Mouse (Mus musculus) myocyte (in vitro differentiated cells): ENCODE data around the gene Bscl2. TPM values are rescaled to one million over a fixed set of nuclear protein-coding genes. Genes with fewer than 3 reads are reported as not detected.
A peak's percentile ranks its signal among the peaks of the same experiment; 100 is the strongest.
"Not testable (repeated sequence)": the region's sequence is repeated elsewhere in the genome, so short reads cannot be mapped to it uniquely, and the experiment has no call there.

ENCODE experiments used
- H3K27me3 ChIP-seq: one replicate; pipeline ENCODE4 v1.6.1; 2011; ENCODE audit not compliant: control insufficient read depth, insufficient read depth, insufficient read length
- H3K36me3 ChIP-seq: one replicate; pipeline ENCODE4 v1.6.1; 2011; ENCODE audit not compliant: control insufficient read depth, insufficient read depth
- H3K4me2 ChIP-seq: one replicate; pipeline ENCODE4 v1.6.1; 2011; ENCODE audit warnings: low read depth, control low read depth
- H3K4me3 ChIP-seq: one replicate; pipeline ENCODE4 v1.5.1; 2011; ENCODE audit warnings: mild to moderate bottlenecking, control low read depth, moderate library complexity
- H3K79me2 ChIP-seq: one replicate; pipeline ENCODE4 v1.6.1; 2011; ENCODE audit not compliant: control insufficient read depth, insufficient read depth
- H3ac ChIP-seq: one replicate; pipeline ENCODE4 v1.6.1; 2011; ENCODE audit not compliant: control insufficient read depth, insufficient read length
- CEBPB ChIP-seq: IDR thresholded peaks from 2 replicates; pipeline ENCODE4 v1.6.1; 2011; ENCODE audit warnings: mild to moderate bottlenecking, moderate library complexity; ENCODE audit not compliant: poor library complexity, insufficient read depth, severe bottlenecking
- E2F4 ChIP-seq: IDR thresholded peaks from one replicate; pipeline ENCODE4 v1.6.1; 2011; ENCODE audit warnings: mild to moderate bottlenecking, control low read depth, moderate library complexity; ENCODE audit not compliant: insufficient read depth
- MAX ChIP-seq: IDR thresholded peaks from one replicate; pipeline ENCODE4 v1.6.1; 2011; ENCODE audit warnings: low read depth, mild to moderate bottlenecking, control low read depth
- MYOD1 ChIP-seq, 3 experiments: IDR thresholded peaks; one replicate each; pipeline ENCODE4 v1.6.1; 2011; ENCODE audit warnings: control low read depth in 2 of 3, low read depth in 2 of 3, mild to moderate bottlenecking in 2 of 3, moderate library complexity in 1 of 3; ENCODE audit not compliant: insufficient read length in 2 of 3, control insufficient read depth in 1 of 3
- MYOG ChIP-seq, 3 experiments: IDR thresholded peaks; one replicate each; pipeline ENCODE4 v1.6.1; 2011; ENCODE audit warnings: control low read depth in 2 of 3, low read depth in 2 of 3, mild to moderate bottlenecking in 2 of 3; ENCODE audit not compliant: insufficient read length in 2 of 3, control insufficient read depth in 1 of 3, insufficient read depth in 1 of 3
- POLR2A ChIP-seq: IDR thresholded peaks from one replicate; pipeline ENCODE4 v1.6.1; 2011; ENCODE audit warnings: low read depth, mild to moderate bottlenecking, control low read depth, moderate library complexity; ENCODE audit not compliant: insufficient read length
- POLR2AphosphoS2 ChIP-seq: IDR thresholded peaks from one replicate; pipeline ENCODE4 v1.6.1; 2011; ENCODE audit warnings: low read depth, control low read depth; ENCODE audit not compliant: insufficient read length
- REST ChIP-seq: IDR thresholded peaks from one replicate; pipeline ENCODE4 v1.6.1; 2011; ENCODE audit warnings: mild to moderate bottlenecking, control low read depth, moderate library complexity; ENCODE audit not compliant: insufficient read depth, insufficient read length
- SRF ChIP-seq: IDR thresholded peaks from one replicate; pipeline ENCODE4 v1.6.1; 2011; ENCODE audit warnings: low read depth; ENCODE audit not compliant: control insufficient read depth, insufficient read length
- TCF12 ChIP-seq: IDR thresholded peaks from one replicate; pipeline ENCODE4 v1.6.1; 2011; ENCODE audit warnings: mild to moderate bottlenecking, control low read depth; ENCODE audit not compliant: poor library complexity, insufficient read depth, severe bottlenecking
- TCF3 ChIP-seq: IDR thresholded peaks from one replicate; pipeline ENCODE4 v1.6.1; 2011; ENCODE audit warnings: low read depth, control low read depth; ENCODE audit not compliant: insufficient read length
- USF1 ChIP-seq: IDR thresholded peaks from one replicate; pipeline ENCODE4 v1.6.1; 2011; ENCODE audit warnings: low read depth, mild to moderate bottlenecking, control low read depth, moderate library complexity
- polyA plus RNA-seq: library from polyadenylated mRNA; unstranded; fragments of >200 nt; fragmentation: generic; extraction: Trizol; gene quantifications from one replicate; pipeline ENCODE4 v1.2.1, GENCODE M21; 2012; ENCODE audit warnings: missing spikeins

Gene Bscl2
- polyA plus RNA-seq, 1 experiment = 5.7 TPM

GRCm38 (mm10) chr19:8857689-8858088 lies 20.4 kb downstream of the Bscl2 start:
- no peaks in the 10 kb centered on the region for H3K27me3 ChIP-seq
- no peaks in the 10 kb centered on the region for H3K79me2 ChIP-seq
- H3K4me2 ChIP-seq = no peak overlapping the region
- TF ChIP-seq TCF12 (no peak), USF1 (peak; percentile 78), TCF3 (no peak)
- no peaks in the 10 kb centered on the region for H3K36me3 ChIP-seq
- H3K4me3 ChIP-seq = no peak overlapping the region
- H3ac ChIP-seq = no peak overlapping the region

GRCm38 (mm10) chr19:8859018-8859417 lies 21.8 kb downstream of the Bscl2 start:
- TF ChIP-seq POLR2A (no peak), POLR2AphosphoS2 (no peak), E2F4 (no peak), MYOD1 (IDR thresholded peaks at IDR 0.05; ENCODE audit: control insufficient read depth in 1 of 3, insufficient read length in 2 of 3, low read depth in 2 of 3) (no peak), MAX (no peak), TCF3 (no peak), SRF (no peak), CEBPB (no peak), MYOG (IDR thresholded peaks at IDR 0.05; ENCODE audit: control insufficient read depth in 1 of 3, insufficient read depth in 1 of 3, insufficient read length in 2 of 3, low read depth in 2 of 3) (no peak), USF1 (no peak), REST (no peak), TCF12 (no peak)
- H3K36me3 ChIP-seq = no peaks in the 10 kb centered on the region

GRCm38 (mm10) chr19:8864265-8864664 lies 27.0 kb downstream of the Bscl2 start:
- no peaks in the 10 kb centered on the region for H3K27me3 ChIP-seq
- no peak overlapping the region for H3ac ChIP-seq
- no peak for TF ChIP-seq MYOG (IDR thresholded peaks at IDR 0.05; ENCODE audit: control insufficient read depth in 1 of 3, insufficient read depth in 1 of 3, insufficient read length in 2 of 3, low read depth in 2 of 3)
- TF ChIP-seq MAX = no peak
- TF ChIP-seq TCF12 = no peak
- TF ChIP-seq REST = no peak
- TF ChIP-seq POLR2AphosphoS2 = no peak
- no peak for TF ChIP-seq E2F4
- no peak for TF ChIP-seq CEBPB
- no peak for TF ChIP-seq MYOD1 (IDR thresholded peaks at IDR 0.05; ENCODE audit: control insufficient read depth in 1 of 3, insufficient read length in 2 of 3, low read depth in 2 of 3)
- TF ChIP-seq USF1 = no peak
- no peak overlapping the region for H3K4me2 ChIP-seq
- no peaks in the 10 kb centered on the region for H3K79me2 ChIP-seq
- H3K4me3 ChIP-seq = no peak overlapping the region
- no peaks in the 10 kb centered on the region for H3K36me3 ChIP-seq

More at GRCm38 (mm10) chr19:8859018-8859417, 21.8 kb downstream of the Bscl2 start:
- Histone ChIP-seq H3K79me2 (no peaks in the 10 kb centered on the region), H3K4me3 (no peak overlapping the region), H3ac (no peak overlapping the region), H3K27me3 (no peaks in the 10 kb centered on the region), H3K4me2 (no peak overlapping the region)

- H3K4me3 ChIP-seq = peak overlapping the region; percentile 77
- H3K36me3 ChIP-seq = peaks cover 19% of the 10 kb centered on the region
- peak overlapping the region; percentile 75 for H3K4me2 ChIP-seq
- H3K27me3 ChIP-seq = not testable (repeated sequence)
- peaks cover 19% of the 10 kb centered on the region for H3K79me2 ChIP-seq
- H3ac ChIP-seq = peak overlapping the region; percentile 80
Observed at GRCm38 (mm10) chr19:8870381-8870780, 33.1 kb downstream of the Bscl2 start.

GRCm38 (mm10) chr19:8870838-8871237 lies 33.6 kb downstream of the Bscl2 start:
- no peak for TF ChIP-seq MAX
- no peak for TF ChIP-seq TCF3
- TF ChIP-seq TCF12 = no peak
- no peak for TF ChIP-seq E2F4
- TF ChIP-seq POLR2A = no peak
- no peak for TF ChIP-seq MYOG (IDR thresholded peaks at IDR 0.05; ENCODE audit: control insufficient read depth in 1 of 3, insufficient read depth in 1 of 3, insufficient read length in 2 of 3, low read depth in 2 of 3)
- no peak for TF ChIP-seq CEBPB
- TF ChIP-seq USF1 = no peak
- no peak for TF ChIP-seq SRF
- no peak for TF ChIP-seq MYOD1 (IDR thresholded peaks at IDR 0.05; ENCODE audit: control insufficient read depth in 1 of 3, insufficient read length in 2 of 3, low read depth in 2 of 3)
- no peak for TF ChIP-seq REST
- TF ChIP-seq POLR2AphosphoS2 = no peak
- Histone ChIP-seq H3K4me3 (peak overlapping the region; percentile 77), H3K36me3 (peaks cover 23% of the 10 kb centered on the region), H3ac (peak overlapping the region; percentile 80), H3K27me3 (no peaks in the 10 kb centered on the region), H3K79me2 (peaks cover 19% of the 10 kb centered on the region), H3K4me2 (peak overlapping the region; percentile 75)
